Mouse (Mus musculus): ENCODE results near the gene H2-K1. TPM values are rescaled to one million over a fixed set of nuclear protein-coding genes. Genes with fewer than 3 reads are reported as not detected.
A peak's percentile ranks its signal among the peaks of the same experiment; 100 is the strongest.
"Not testable (repeated sequence)": the region's sequence is repeated elsewhere in the genome, so short reads cannot be mapped to it uniquely, and the experiment has no call there.

H2-K1 gene
- polyA plus RNA-seq, 1 experiment from 2014 or later: 307 TPM

- peaks cover 45% of the 10 kb centered on the region for H3K4me1 ChIP-seq (ENCODE audit: control insufficient read depth, insufficient read depth, low read length)
- under 1% methylated on average over 33 of the region's 33 CpGs for WGBS
- peak; percentile 12 for ATAC-seq
- peak overlapping the region; percentile 80 for H3K4me2 ChIP-seq (ENCODE audit: low read depth, low read length)
- H3K27ac ChIP-seq (ENCODE audit: low read length): peak overlapping the region; percentile 85
- peak overlapping the region; percentile 84 for H3K4me3 ChIP-seq (ENCODE audit: low read length)
- peak overlapping the region; percentile 95 for H3K9ac ChIP-seq (ENCODE audit: low read depth, low read length)
- H3K27me3 ChIP-seq (replicated peaks; ENCODE audit: control insufficient read depth, insufficient read depth, low read length): no peaks in the 10 kb centered on the region
- peaks cover 5% of the 10 kb centered on the region; the same call in 1 of the 2 replicates for H3K36me3 ChIP-seq (ENCODE audit: control insufficient read depth, insufficient read depth, low read length)
- H3K9me3 ChIP-seq (ENCODE audit: control insufficient read depth, low read length): no peaks in the 10 kb centered on the region
These were observed 45.2 kb downstream of the H2-K1 start for GRCm38 (mm10) chr17:33954646-33955554.

GRCm38 (mm10) chr17:33953961-33954565, 46.1 kb downstream of the H2-K1 start:
- WGBS: 38% methylated on average over 5 of the region's 5 CpGs

GRCm38 (mm10) chr17:33953310-33953709, 46.8 kb downstream of the H2-K1 start:
- H3K27ac ChIP-seq (ENCODE audit: low read length): no peak overlapping the region
- ATAC-seq: no peak
- 72% methylated on average over 3 of the region's 3 CpGs for WGBS
- peak overlapping the region; percentile 80 for H3K4me2 ChIP-seq (ENCODE audit: low read depth, low read length)
- H3K9ac ChIP-seq (ENCODE audit: low read depth, low read length): peak overlapping the region; percentile 95
- H3K4me1 ChIP-seq (ENCODE audit: control insufficient read depth, insufficient read depth, low read length): peaks cover 56% of the 10 kb centered on the region
- H3K4me3 ChIP-seq (ENCODE audit: low read length): peak overlapping the region; percentile 84; the same call in 1 of the 2 replicates
- no peaks in the 10 kb centered on the region for H3K27me3 ChIP-seq (replicated peaks; ENCODE audit: control insufficient read depth, insufficient read depth, low read length)
- H3K36me3 ChIP-seq (ENCODE audit: control insufficient read depth, insufficient read depth, low read length): no peaks in the 10 kb centered on the region
- H3K9me3 ChIP-seq (ENCODE audit: control insufficient read depth, low read length): no peaks in the 10 kb centered on the region

More at GRCm38 (mm10) chr17:33953961-33954565, 46.1 kb downstream of the H2-K1 start:
- Histone ChIP-seq H3K4me2 (ENCODE audit: low read depth, low read length) (peak overlapping the region; percentile 80), H3K27me3 (replicated peaks; ENCODE audit: control insufficient read depth, insufficient read depth, low read length) (no peaks in the 10 kb centered on the region), H3K9ac (ENCODE audit: low read depth, low read length) (peak overlapping the region; percentile 95), H3K9me3 (ENCODE audit: control insufficient read depth, low read length) (no peaks in the 10 kb centered on the region), H3K27ac (ENCODE audit: low read length) (peak overlapping the region; percentile 85), H3K36me3 (ENCODE audit: control insufficient read depth, insufficient read depth, low read length) (peaks cover 1% of the 10 kb centered on the region; the same call in 1 of the 2 replicates), H3K4me1 (ENCODE audit: control insufficient read depth, insufficient read depth, low read length) (peaks cover 51% of the 10 kb centered on the region), H3K4me3 (ENCODE audit: low read length) (peak overlapping the region; percentile 84)
- no peak for ATAC-seq

- Histone ChIP-seq H3K9me3 (ENCODE audit: control insufficient read depth, low read length) (no peaks in the 10 kb centered on the region), H3K27ac (ENCODE audit: low read length) (peak overlapping the region; percentile 16; the same call in 1 of the 2 replicates), H3K4me1 (ENCODE audit: control insufficient read depth, insufficient read depth, low read length) (peaks cover 59% of the 10 kb centered on the region), H3K27me3 (replicated peaks; ENCODE audit: control insufficient read depth, insufficient read depth, low read length) (no peaks in the 10 kb centered on the region), H3K36me3 (ENCODE audit: control insufficient read depth, insufficient read depth, low read length) (0 out of 2 replicates have a peak, but pooled peaks cover under 1% of the 10 kb centered on the region), H3K4me2 (ENCODE audit: low read depth, low read length) (peak overlapping the region; percentile 80), H3K9ac (ENCODE audit: low read depth, low read length) (peak overlapping the region; percentile 95), H3K4me3 (ENCODE audit: low read length) (peak overlapping the region; percentile 84; the same call in 1 of the 2 replicates)
- 82% methylated on average over 4 of the region's 4 CpGs for WGBS
- no peak for ATAC-seq
These were observed 47.3 kb downstream of the H2-K1 start for GRCm38 (mm10) chr17:33952879-33953278.

GRCm38 (mm10) chr17:33952015-33952414, 48.1 kb downstream of the H2-K1 start:
- Histone ChIP-seq H3K27ac (ENCODE audit: low read length) (peak overlapping the region; percentile 98; the same call in 1 of the 2 replicates), H3K4me3 (ENCODE audit: low read length) (peak overlapping the region; percentile 61), H3K9ac (ENCODE audit: low read depth, low read length) (peak overlapping the region; percentile 95), H3K4me2 (ENCODE audit: low read depth, low read length) (peak overlapping the region; percentile 91), H3K4me1 (ENCODE audit: control insufficient read depth, insufficient read depth, low read length) (peaks cover 59% of the 10 kb centered on the region)
- not testable (repeated sequence) for ATAC-seq; H3K36me3 ChIP-seq (ENCODE audit: control insufficient read depth, insufficient read depth, low read length); H3K27me3 ChIP-seq (replicated peaks; ENCODE audit: control insufficient read depth, insufficient read depth, low read length); H3K9me3 ChIP-seq (ENCODE audit: control insufficient read depth, low read length)
- WGBS: 73% methylated on average over 13 of the region's 13 CpGs

GRCm38 (mm10) chr17:33951021-33951946, 48.9 kb downstream of the H2-K1 start, which contains the start of gene B3galt4:
B3galt4 (minus strand) TSS chr17:33951488.
- peak; percentile 81 for ATAC-seq
- H3K27ac ChIP-seq (ENCODE audit: low read length): peak within 1 kb of the TSS; percentile 98

GRCm38 (mm10) chr17:33950131-33950625, 50.0 kb downstream of the H2-K1 start:
- Histone ChIP-seq H3K27ac (ENCODE audit: low read length) (peak overlapping the region; percentile 98), H3K36me3 (ENCODE audit: control insufficient read depth, insufficient read depth, low read length) (0 out of 2 replicates have a peak, but pooled peaks cover 2% of the 10 kb centered on the region), H3K9me3 (ENCODE audit: control insufficient read depth, low read length) (no peaks in the 10 kb centered on the region), H3K4me2 (ENCODE audit: low read depth, low read length) (peak overlapping the region; percentile 91), H3K4me1 (ENCODE audit: control insufficient read depth, insufficient read depth, low read length) (peaks cover 54% of the 10 kb centered on the region), H3K9ac (ENCODE audit: low read depth, low read length) (peak overlapping the region; percentile 95), H3K4me3 (ENCODE audit: low read length) (peak overlapping the region; percentile 61), H3K27me3 (replicated peaks; ENCODE audit: control insufficient read depth, insufficient read depth, low read length) (no peaks in the 10 kb centered on the region)
- WGBS: 78% methylated on average over 10 of the region's 10 CpGs
- no peak for ATAC-seq

More at GRCm38 (mm10) chr17:33951021-33951946, 48.9 kb downstream of the H2-K1 start, which contains the start of gene B3galt4:
- Histone ChIP-seq H3K9ac (ENCODE audit: low read depth, low read length) (peak within 1 kb of the TSS; percentile 95), H3K4me1 (ENCODE audit: control insufficient read depth, insufficient read depth, low read length) (peaks cover 54% of the 10 kb centered on the region), H3K27me3 (replicated peaks; ENCODE audit: control insufficient read depth, insufficient read depth, low read length) (no peaks in the 10 kb centered on the region), H3K9me3 (ENCODE audit: control insufficient read depth, low read length) (no peaks in the 10 kb centered on the region), H3K36me3 (ENCODE audit: control insufficient read depth, insufficient read depth, low read length) (0 out of 2 replicates have a peak, but pooled peaks cover 2% of the 10 kb centered on the region), H3K4me3 (ENCODE audit: low read length) (peak within 1 kb of the TSS; percentile 61), H3K4me2 (ENCODE audit: low read depth, low read length) (peak within 1 kb of the TSS; percentile 91)
- under 1% methylated on average over 45 of the region's 45 CpGs for WGBS

GRCm38 (mm10) chr17:33948905-33949537, 51.1 kb downstream of the H2-K1 start:
- H3K27me3 ChIP-seq (replicated peaks; ENCODE audit: control insufficient read depth, insufficient read depth, low read length): no peaks in the 10 kb centered on the region
- H3K27ac ChIP-seq (ENCODE audit: low read length): peak overlapping the region; percentile 98
- peak overlapping the region; percentile 40; the same call in 1 of the 2 replicates for H3K9ac ChIP-seq (ENCODE audit: low read depth, low read length)
- H3K4me2 ChIP-seq (ENCODE audit: low read depth, low read length): peak overlapping the region; percentile 91; the same call in 1 of the 2 replicates
- H3K4me3 ChIP-seq (ENCODE audit: low read length): peak overlapping the region; percentile 61; the same call in 1 of the 2 replicates
- H3K4me1 ChIP-seq (ENCODE audit: control insufficient read depth, insufficient read depth, low read length): peaks cover 46% of the 10 kb centered on the region
- peak; percentile 70 for ATAC-seq
- no peaks in the 10 kb centered on the region for H3K9me3 ChIP-seq (ENCODE audit: control insufficient read depth, low read length)
- 65% methylated on average over 19 of the region's 19 CpGs for WGBS
- peaks cover 9% of the 10 kb centered on the region; the same call in 1 of the 2 replicates for H3K36me3 ChIP-seq (ENCODE audit: control insufficient read depth, insufficient read depth, low read length)
